Mouse (Mus musculus): ENCODE results near the gene Mxd4. TPM values are rescaled to one million over a fixed set of nuclear protein-coding genes. Genes with fewer than 3 reads are reported as not detected.

The Mxd4 gene
- polyA plus RNA-seq, 1 experiment from 2014 or later: 53.7 TPM

DNA sequence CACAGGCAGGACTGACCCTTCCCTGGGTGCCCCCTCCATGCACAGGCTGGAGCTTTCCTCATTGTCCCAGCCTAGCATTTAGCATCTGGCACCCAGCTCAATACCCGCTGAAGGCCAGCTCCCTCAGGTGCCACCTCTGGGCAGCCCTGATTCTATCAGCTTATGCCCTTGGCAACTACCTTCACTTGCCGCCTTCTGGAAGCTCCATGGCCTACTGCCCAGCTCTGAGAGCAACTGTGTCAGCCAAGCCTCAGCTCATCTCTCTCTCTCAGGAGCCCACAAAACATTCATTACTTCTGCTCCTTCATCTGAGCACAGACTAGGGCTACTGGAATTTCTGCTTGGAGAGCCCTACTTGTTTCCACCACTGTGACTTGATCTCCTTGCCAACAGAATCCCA, 38.0 kb upstream of the Mxd4 start:
- H3K9me3 ChIP-seq (ENCODE audit: control insufficient read depth, low read length): no peaks in the 10 kb centered on the region
- no peak for ATAC-seq (ENCODE audit: low read depth)
- WGBS: 78% methylated on average over 2 of the region's 2 CpGs
- H3K9ac ChIP-seq (ENCODE audit: low read depth, low read length): no peak overlapping the region
- H3K36me3 ChIP-seq (ENCODE audit: control insufficient read depth, insufficient read depth, low read length): no peaks in the 10 kb centered on the region
- no peak overlapping the region for H3K4me3 ChIP-seq (ENCODE audit: low read depth, low read length)
- no peaks in the 10 kb centered on the region for H3K4me1 ChIP-seq (ENCODE audit: control insufficient read depth, insufficient read depth, low read length)
- H3K27me3 ChIP-seq (replicated peaks; ENCODE audit: control insufficient read depth, insufficient read depth, low read length): no peaks in the 10 kb centered on the region
- H3K27ac ChIP-seq (replicated peaks; ENCODE audit: low read depth, low read length): no peak overlapping the region
- no peak for DNase-seq (ENCODE audit: low spot score)
- no peak overlapping the region for H3K4me2 ChIP-seq (ENCODE audit: low read depth, low read length)

GRCm38 (mm10) chr5:34224515-34224914, 37.0 kb upstream of the Mxd4 start:
- 64% methylated on average over 5 of the region's 5 CpGs for WGBS

DNA sequence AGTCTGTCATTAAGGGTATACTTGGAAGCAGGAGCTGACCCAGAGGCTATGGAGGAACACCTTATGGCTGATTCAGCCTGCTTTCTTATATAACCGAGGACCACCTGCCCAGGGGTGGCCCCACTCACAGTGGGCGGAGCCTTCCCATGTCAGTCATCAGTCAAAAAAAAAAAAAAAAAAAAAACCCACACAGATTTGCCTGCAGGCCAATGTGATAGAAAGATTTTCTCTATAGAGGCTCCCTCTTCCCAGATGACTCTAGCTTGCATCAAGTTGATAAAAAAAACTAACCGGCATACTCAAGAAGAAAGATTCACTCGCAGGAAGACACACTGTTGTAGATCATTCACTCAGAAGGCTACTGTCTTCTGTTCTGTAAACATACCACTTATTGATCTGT, 32.5 kb upstream of the Mxd4 start:
- Histone ChIP-seq H3K9ac (ENCODE audit: low read depth, low read length) (no peak overlapping the region), H3K27ac (replicated peaks; ENCODE audit: low read depth, low read length) (no peak overlapping the region), H3K4me3 (ENCODE audit: low read depth, low read length) (no peak overlapping the region), H3K36me3 (ENCODE audit: control insufficient read depth, insufficient read depth, low read length) (no peaks in the 10 kb centered on the region), H3K27me3 (replicated peaks; ENCODE audit: control insufficient read depth, insufficient read depth, low read length) (no peaks in the 10 kb centered on the region), H3K9me3 (ENCODE audit: control insufficient read depth, low read length) (no peaks in the 10 kb centered on the region), H3K4me1 (ENCODE audit: control insufficient read depth, insufficient read depth, low read length) (no peaks in the 10 kb centered on the region), H3K4me2 (ENCODE audit: low read depth, low read length) (no peak overlapping the region)
- ATAC-seq (ENCODE audit: low read depth) (no peak), DNase-seq (ENCODE audit: low spot score) (no peak)
- 71% methylated on average over 4 of the region's 4 CpGs for WGBS

More at GRCm38 (mm10) chr5:34224515-34224914, 37.0 kb upstream of the Mxd4 start:
- no peak for ATAC-seq (ENCODE audit: low read depth)
- no peak for DNase-seq (ENCODE audit: low spot score)
- Histone ChIP-seq H3K4me2 (ENCODE audit: low read depth, low read length) (no peak overlapping the region), H3K9me3 (ENCODE audit: control insufficient read depth, low read length) (no peaks in the 10 kb centered on the region), H3K9ac (ENCODE audit: low read depth, low read length) (no peak overlapping the region), H3K27ac (replicated peaks; ENCODE audit: low read depth, low read length) (no peak overlapping the region), H3K4me1 (ENCODE audit: control insufficient read depth, insufficient read depth, low read length) (no peaks in the 10 kb centered on the region), H3K36me3 (ENCODE audit: control insufficient read depth, insufficient read depth, low read length) (no peaks in the 10 kb centered on the region), H3K4me3 (ENCODE audit: low read depth, low read length) (no peak overlapping the region), H3K27me3 (replicated peaks; ENCODE audit: control insufficient read depth, insufficient read depth, low read length) (no peaks in the 10 kb centered on the region)

GRCm38 (mm10) chr5:34218672-34219071, 31.2 kb upstream of the Mxd4 start:
- H3K4me1 ChIP-seq (ENCODE audit: control insufficient read depth, insufficient read depth, low read length): no peaks in the 10 kb centered on the region
- WGBS: 71% methylated on average over 5 of the region's 5 CpGs
- H3K36me3 ChIP-seq (ENCODE audit: control insufficient read depth, insufficient read depth, low read length): no peaks in the 10 kb centered on the region
- no peak overlapping the region for H3K27ac ChIP-seq (replicated peaks; ENCODE audit: low read depth, low read length)
- no peak overlapping the region for H3K4me3 ChIP-seq (ENCODE audit: low read depth, low read length)
- no peaks in the 10 kb centered on the region for H3K27me3 ChIP-seq (replicated peaks; ENCODE audit: control insufficient read depth, insufficient read depth, low read length)
- H3K4me2 ChIP-seq (ENCODE audit: low read depth, low read length): no peak overlapping the region
- ATAC-seq (ENCODE audit: low read depth) (no peak; the same call in 1 of the 2 replicates), DNase-seq (ENCODE audit: low spot score) (peak; percentile 29)
- no peaks in the 10 kb centered on the region for H3K9me3 ChIP-seq (ENCODE audit: control insufficient read depth, low read length)
- H3K9ac ChIP-seq (ENCODE audit: low read depth, low read length): no peak overlapping the region

DNA sequence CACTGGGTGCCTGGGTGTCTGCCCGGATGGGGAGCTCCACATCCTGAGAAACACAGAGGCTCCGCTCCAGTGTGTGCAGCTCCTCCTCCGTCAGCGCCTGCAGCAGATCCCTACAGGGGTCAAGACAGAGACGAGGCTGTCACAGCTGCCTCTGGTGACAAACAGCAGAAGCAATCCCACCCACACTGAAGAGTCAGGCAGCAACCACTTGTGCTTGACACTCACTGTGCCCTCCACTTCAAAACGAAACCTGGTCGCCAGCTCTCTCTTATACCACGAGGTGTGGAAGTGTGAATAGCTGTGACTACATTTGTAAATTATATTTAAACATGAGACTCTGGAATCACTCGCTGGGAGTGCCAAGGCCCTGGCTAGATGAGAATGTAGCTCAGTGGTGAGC, 30.2 kb upstream of the Mxd4 start:
- peak; percentile 28 for DNase-seq (ENCODE audit: low spot score)
- WGBS: 44% methylated on average over 9 of the region's 9 CpGs
- Histone ChIP-seq H3K36me3 (ENCODE audit: control insufficient read depth, insufficient read depth, low read length) (no peaks in the 10 kb centered on the region), H3K27me3 (replicated peaks; ENCODE audit: control insufficient read depth, insufficient read depth, low read length) (no peaks in the 10 kb centered on the region), H3K9me3 (ENCODE audit: control insufficient read depth, low read length) (no peaks in the 10 kb centered on the region), H3K27ac (replicated peaks; ENCODE audit: low read depth, low read length) (no peak overlapping the region), H3K4me2 (ENCODE audit: low read depth, low read length) (no peak overlapping the region), H3K4me1 (ENCODE audit: control insufficient read depth, insufficient read depth, low read length) (no peaks in the 10 kb centered on the region), H3K4me3 (ENCODE audit: low read depth, low read length) (no peak overlapping the region), H3K9ac (ENCODE audit: low read depth, low read length) (no peak overlapping the region)
- ATAC-seq (ENCODE audit: low read depth): peak; percentile 44; the same call in 1 of the 2 replicates

DNA sequence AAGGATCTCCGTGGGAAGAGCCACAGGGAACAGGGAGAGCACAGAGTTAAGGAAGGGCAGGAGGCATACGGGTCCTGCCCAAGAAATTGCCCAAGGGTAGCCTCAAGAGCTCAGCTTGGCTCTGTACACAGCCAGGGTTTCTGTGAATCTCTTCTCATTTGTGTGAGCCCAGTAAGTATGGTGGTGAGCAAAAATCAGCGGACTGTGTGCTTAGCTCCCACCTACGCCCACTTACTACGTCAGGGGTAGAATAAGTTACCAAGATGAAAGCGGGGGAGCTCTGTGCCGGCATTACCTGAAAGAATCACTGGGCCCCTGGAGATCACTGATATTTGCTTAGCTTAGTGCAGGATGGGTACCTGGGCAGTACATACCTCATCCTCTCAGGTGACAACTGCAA, 28.5 kb upstream of the Mxd4 start:
- Histone ChIP-seq H3K27ac (replicated peaks; ENCODE audit: low read depth, low read length) (no peak overlapping the region), H3K36me3 (ENCODE audit: control insufficient read depth, insufficient read depth, low read length) (no peaks in the 10 kb centered on the region), H3K4me2 (ENCODE audit: low read depth, low read length) (no peak overlapping the region), H3K9ac (ENCODE audit: low read depth, low read length) (no peak overlapping the region), H3K4me3 (ENCODE audit: low read depth, low read length) (no peak overlapping the region), H3K27me3 (replicated peaks; ENCODE audit: control insufficient read depth, insufficient read depth, low read length) (no peaks in the 10 kb centered on the region), H3K4me1 (ENCODE audit: control insufficient read depth, insufficient read depth, low read length) (no peaks in the 10 kb centered on the region), H3K9me3 (ENCODE audit: control insufficient read depth, low read length) (no peaks in the 10 kb centered on the region)
- 75% methylated on average over 7 of the region's 7 CpGs for WGBS
- DNase-seq (ENCODE audit: low spot score) (no peak), ATAC-seq (ENCODE audit: low read depth) (no peak)

GRCm38 (mm10) chr5:34213659-34214058, 26.1 kb upstream of the Mxd4 start:
- Histone ChIP-seq H3K27me3 (replicated peaks; ENCODE audit: control insufficient read depth, insufficient read depth, low read length) (no peaks in the 10 kb centered on the region), H3K27ac (replicated peaks; ENCODE audit: low read depth, low read length) (no peak overlapping the region), H3K4me1 (ENCODE audit: control insufficient read depth, insufficient read depth, low read length) (no peaks in the 10 kb centered on the region), H3K9ac (ENCODE audit: low read depth, low read length) (no peak overlapping the region), H3K4me3 (ENCODE audit: low read depth, low read length) (no peak overlapping the region), H3K9me3 (ENCODE audit: control insufficient read depth, low read length) (no peaks in the 10 kb centered on the region), H3K36me3 (ENCODE audit: control insufficient read depth, insufficient read depth, low read length) (no peaks in the 10 kb centered on the region), H3K4me2 (ENCODE audit: low read depth, low read length) (no peak overlapping the region)
- ATAC-seq (ENCODE audit: low read depth) (no peak), DNase-seq (ENCODE audit: low spot score) (no peak)
- WGBS: 65% methylated on average over 8 of the region's 8 CpGs

- WGBS: 0% methylated on average over 1 of the region's 1 CpGs
These were observed 22.8 kb upstream of the Mxd4 start for GRCm38 (mm10) chr5:34210279-34210678.

GRCm38 (mm10) chr5:34207503-34207902, 20.0 kb upstream of the Mxd4 start:
- Histone ChIP-seq H3K9me3 (ENCODE audit: control insufficient read depth, low read length) (no peaks in the 10 kb centered on the region), H3K9ac (ENCODE audit: low read depth, low read length) (no peak overlapping the region), H3K36me3 (ENCODE audit: control insufficient read depth, insufficient read depth, low read length) (no peaks in the 10 kb centered on the region), H3K4me1 (ENCODE audit: control insufficient read depth, insufficient read depth, low read length) (no peaks in the 10 kb centered on the region), H3K4me3 (ENCODE audit: low read depth, low read length) (no peak overlapping the region), H3K27me3 (replicated peaks; ENCODE audit: control insufficient read depth, insufficient read depth, low read length) (no peaks in the 10 kb centered on the region), H3K4me2 (ENCODE audit: low read depth, low read length) (no peak overlapping the region), H3K27ac (replicated peaks; ENCODE audit: low read depth, low read length) (no peak overlapping the region)
- DNase-seq (ENCODE audit: low spot score) (no peak), ATAC-seq (ENCODE audit: low read depth) (no peak)
- 37% methylated on average over 3 of the region's 3 CpGs for WGBS

More at GRCm38 (mm10) chr5:34210279-34210678, 22.8 kb upstream of the Mxd4 start:
- H3K9ac ChIP-seq (ENCODE audit: low read depth, low read length): no peak overlapping the region
- DNase-seq (ENCODE audit: low spot score) (peak; percentile 90), ATAC-seq (ENCODE audit: low read depth) (peak; percentile 92)
- no peaks in the 10 kb centered on the region for H3K4me1 ChIP-seq (ENCODE audit: control insufficient read depth, insufficient read depth, low read length)
- no peak overlapping the region for H3K4me2 ChIP-seq (ENCODE audit: low read depth, low read length)
- H3K9me3 ChIP-seq (ENCODE audit: control insufficient read depth, low read length): no peaks in the 10 kb centered on the region
- H3K4me3 ChIP-seq (ENCODE audit: low read depth, low read length): no peak overlapping the region
- no peaks in the 10 kb centered on the region for H3K36me3 ChIP-seq (ENCODE audit: control insufficient read depth, insufficient read depth, low read length)
- no peak overlapping the region for H3K27ac ChIP-seq (replicated peaks; ENCODE audit: low read depth, low read length)
- H3K27me3 ChIP-seq (replicated peaks; ENCODE audit: control insufficient read depth, insufficient read depth, low read length): no peaks in the 10 kb centered on the region

Measured in embryonic facial prominence, embryonic 14.5 days (tissue).